Mouse (Mus musculus) embryo, embryonic 10.5 days (tissue): ENCODE results near the gene Kat14.

ENCODE experiments used
- DNase-seq: peaks from one replicate; pipeline ENCODE4 v3.0.0-alpha.2; 2015; ENCODE audit warnings: low spot score

The Kat14 gene

DNA sequence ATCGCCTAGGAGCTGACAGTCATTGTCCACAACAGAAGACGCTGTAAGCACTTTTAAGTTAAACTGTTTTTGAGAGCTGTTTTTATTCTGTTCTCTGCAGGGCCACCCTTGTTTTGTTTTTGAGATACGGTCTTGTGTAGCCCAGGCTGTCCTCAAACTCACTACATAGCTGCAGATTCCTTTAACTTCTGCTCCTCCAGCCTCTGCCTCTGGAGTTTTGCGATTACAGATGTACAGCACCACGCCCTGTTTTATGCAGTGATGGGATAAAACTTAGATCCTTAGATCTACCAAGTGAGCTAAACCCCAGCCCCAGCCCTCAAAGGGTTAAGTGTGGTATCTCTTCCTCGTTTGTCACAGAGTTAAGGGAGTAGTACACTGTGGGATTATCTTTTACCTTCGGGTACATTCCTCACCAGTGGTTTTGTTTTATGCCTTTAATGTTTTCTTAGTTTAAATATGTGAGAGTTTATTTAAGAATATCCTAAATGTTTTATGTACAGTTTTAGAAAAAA lies 13.9 kb downstream of the Kat14 start:
- DNase-seq: no peak

DNA sequence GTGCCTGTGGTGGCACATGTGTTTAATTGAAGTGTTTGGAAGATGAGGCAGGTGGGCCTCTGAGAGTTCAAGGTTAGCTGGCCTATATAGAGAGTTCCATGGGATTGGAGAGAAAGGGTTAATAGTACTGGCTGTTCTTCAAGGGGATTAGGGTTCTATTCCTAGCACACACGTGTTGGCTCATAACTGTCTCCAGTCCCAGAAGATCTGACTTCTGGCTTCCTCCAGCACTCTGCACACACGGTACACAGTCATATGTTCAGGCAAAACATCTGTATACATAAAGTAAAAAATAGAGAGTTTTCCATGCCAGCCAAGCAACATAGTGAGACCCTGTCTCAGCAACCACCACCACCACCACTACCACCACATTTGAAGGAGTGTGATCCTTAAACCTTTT lies 17.5 kb downstream of the Kat14 start:
- DNase-seq: no peak

DNA sequence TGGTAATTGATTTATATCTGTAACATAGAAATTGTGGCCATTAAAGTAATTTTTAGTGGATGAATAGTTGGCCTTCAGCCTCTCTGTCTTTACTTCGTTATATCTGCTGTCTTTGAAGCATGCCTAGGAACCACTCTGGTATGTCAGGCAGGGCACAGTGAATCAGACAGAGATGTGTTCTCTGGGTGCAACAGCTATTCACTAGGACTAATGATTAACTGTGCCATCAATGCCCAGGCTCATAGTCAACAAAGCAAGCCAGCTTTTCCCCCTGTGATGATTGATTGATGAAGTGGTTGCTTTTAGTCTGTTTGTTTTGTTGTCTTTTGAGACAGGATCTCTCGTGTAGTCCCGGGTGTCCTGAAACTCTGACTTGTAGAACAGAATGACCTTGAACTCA lies 19.6 kb downstream of the Kat14 start:
- no peak for DNase-seq

DNA sequence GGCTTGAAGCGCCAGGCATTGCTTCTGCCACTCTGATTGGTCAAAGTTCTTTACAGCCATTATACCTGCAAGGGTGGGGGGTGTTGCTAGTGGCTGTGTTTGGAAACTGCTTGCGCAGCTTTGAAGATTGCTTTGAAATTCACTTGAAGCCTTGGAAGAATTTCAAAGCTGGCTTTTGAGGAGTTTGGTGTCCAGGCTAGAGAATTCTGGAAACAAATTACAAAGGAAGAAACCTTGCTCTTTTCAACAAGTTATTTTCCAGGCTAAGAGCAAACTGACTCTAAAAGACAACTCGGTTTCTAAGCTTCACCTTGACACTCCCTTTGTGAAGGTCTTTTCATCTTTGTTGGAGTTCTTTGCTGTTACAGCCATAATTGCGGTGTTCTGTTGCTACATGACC lies 30.7 kb downstream of the Kat14 start:
- no peak for DNase-seq

DNA sequence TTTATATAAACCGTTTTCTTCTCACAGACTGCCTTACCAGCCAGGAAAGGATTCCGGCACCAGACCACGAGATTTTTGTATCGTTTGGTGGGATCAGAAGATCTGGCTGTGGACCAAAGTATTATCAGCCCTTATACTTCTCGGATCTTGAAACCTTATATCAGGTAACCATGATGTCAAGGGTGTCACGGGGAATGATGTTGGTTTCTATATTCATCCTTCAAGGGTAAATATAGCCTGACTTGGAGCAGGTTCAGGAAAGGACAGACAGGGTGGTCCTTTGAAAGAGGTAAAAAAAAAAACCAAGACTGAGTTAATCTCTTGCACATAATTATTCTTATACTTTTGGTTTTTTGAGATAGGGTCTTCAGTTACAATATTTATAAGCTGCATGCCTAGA lies 31.9 kb downstream of the Kat14 start:
- DNase-seq: no peak

DNA sequence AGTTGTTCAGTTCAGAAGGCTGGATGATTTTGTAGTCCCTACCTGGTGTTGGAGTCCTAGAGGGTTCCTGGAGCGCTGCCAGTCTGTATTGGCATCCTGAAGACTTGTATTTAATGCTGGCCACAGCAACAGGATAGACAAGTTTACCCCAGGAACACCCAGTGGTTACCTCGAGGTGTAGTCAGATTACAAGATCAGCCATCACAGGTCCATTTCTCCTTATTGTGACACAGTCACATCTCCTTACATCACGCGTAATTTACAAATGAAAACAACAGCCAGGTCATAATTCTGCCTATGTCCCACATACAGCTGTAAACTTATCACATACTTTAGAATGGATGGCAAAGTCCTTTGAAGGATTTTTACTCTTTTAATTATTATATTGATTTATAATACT lies 40.3 kb downstream of the Kat14 start:
- DNase-seq: no peak

DNA sequence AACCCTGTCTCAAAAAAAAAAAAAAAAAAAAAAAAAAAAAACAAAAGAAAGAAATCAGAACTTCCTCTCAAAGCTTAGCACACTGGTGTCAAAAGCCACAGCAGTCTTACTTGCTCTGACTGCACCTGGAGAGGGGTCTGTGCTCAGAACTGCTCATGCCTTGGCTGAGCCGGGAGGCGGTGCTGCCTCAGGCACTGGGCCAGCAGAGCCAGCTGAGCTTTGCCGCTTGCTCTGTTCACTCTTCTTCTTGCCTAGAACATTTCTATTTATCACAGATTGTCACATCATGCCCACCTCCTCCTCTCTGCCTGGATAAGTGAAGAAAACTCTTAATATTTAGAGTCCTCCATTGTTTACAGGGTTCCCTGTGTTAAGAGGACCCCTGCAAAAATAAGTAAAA lies 41.8 kb downstream of the Kat14 start:
- DNase-seq: no peak

- no peak for DNase-seq
Measured at GRCm38 (mm10) chr2:144414646-144415045, 45.9 kb downstream of the Kat14 start.

DNA sequence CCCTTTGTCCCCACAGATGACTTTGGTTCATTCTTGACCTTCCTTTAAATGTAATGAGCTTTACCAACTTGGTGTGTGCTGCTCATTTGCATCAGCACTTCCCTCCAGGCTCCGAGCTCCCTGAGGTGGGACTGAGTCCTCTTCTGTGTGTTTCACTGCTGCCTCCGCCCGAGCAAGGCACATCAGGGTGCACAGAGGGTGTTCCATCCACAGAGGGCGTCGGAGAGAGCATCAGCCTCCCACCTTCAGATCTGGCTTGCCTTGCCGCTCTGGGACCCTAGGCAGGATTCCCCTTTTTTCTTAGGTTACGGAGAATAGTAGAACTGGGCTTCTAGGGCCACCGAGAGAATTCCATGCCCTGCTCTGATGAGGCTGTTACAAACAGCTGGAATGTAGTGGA lies 48.1 kb downstream of the Kat14 start:
- DNase-seq: no peak

GRCm38 (mm10) chr2:144418062-144418461 lies 49.3 kb downstream of the Kat14 start:
- no peak for DNase-seq

- no peak for DNase-seq
Measured at GRCm38 (mm10) chr2:144422094-144422675, 53.4 kb downstream of the Kat14 start.

DNA sequence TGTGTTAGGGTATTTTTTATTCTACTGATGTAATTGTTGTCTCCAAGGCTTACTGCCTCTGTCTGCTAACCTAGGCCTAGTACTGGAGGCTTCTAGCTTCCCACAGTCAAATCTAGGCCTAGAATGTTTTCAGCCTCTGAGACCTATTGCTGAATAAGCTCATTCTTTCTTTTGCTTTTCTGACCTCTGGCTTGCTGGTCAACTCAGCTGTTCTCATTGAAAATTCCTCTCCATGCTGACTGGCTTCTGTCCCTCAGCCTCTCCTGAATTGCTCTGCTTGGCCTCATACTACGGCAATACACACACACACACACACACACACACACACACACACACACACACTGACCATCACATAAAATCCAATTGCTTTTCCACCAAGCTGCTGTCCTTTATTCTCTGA lies 57.0 kb downstream of the Kat14 start:
- DNase-seq: no peak

DNA sequence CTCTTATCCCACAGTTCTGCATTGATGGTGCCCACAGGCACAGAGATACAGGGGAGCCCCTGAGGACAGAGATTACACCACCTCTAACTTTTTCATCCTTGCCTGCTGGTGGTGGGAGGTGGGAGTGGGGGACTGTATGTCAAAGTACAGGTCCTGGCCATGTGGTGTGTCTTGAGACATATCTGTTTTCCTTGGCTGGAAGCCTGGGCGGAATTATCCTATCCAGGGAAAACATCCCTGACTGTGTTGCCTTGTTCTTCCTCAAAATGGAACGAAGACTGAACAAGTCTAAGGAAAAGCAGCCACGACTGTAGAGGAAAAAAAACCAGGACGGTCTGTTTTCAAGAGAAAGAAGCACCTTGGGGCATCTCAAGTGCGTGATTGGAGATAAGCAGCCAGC lies 59.1 kb downstream of the Kat14 start:
- no peak for DNase-seq

DNA sequence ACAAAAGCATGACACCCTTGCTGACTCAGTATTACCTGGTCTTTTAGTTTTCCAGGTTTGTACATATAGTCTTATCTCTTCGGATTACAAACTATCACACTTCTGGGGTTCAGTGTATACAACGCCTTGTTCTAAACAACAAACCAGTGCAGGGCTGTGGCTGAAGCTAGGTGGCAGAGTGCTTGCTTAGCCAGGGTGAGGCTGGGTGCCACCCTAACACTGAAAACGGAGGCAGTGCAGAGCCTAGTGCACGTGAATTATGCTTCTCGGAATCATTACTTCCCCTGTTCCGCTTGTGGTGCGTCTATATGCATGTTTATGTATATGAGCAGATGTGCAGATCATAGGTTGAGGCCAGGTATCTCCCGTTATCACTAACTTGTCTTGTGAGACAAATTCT lies 59.9 kb downstream of the Kat14 start:
- no peak for DNase-seq

DNA sequence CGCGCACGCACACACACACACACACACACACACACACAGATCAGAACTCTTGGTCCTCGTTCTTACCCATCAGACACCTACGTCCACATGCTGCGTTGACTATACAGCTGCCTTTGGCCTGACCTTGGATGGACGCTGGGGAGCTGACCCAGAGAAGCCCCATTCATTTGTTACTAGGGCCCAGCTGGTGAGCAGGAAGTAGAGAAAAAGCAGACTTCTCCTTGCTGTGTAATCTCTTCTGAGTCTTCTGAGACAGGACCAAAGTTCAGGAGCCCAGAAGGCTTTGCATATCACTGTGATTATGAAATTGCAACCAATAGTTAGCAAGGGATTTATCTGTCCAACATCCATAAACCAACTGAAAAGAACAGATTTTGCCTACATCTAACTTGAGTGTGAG lies 60.4 kb downstream of the Kat14 start:
- DNase-seq: no peak

- no peak for DNase-seq
Measured at GRCm38 (mm10) chr2:144431286-144431825, 62.6 kb downstream of the Kat14 start.

DNA sequence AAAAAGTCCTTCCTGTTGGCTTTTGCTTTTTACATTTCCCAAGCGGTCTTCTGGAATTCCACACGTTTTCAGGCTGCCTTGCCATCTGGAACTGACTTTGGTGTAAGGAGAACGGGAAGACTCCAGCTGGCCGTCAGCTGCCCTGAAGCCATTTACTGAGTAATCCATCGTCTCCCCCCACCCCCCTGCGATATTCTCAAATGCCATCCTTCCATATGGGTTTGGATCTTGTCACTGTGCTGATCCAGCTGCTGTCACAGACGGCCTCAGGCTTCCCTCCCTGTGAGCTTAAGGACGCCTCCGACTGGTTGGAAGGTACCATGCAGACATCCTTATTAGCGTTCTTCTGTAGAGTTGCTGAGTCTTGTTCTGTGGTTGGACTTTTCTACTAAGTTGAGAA lies 66.9 kb downstream of the Kat14 start:
- no peak for DNase-seq

DNA sequence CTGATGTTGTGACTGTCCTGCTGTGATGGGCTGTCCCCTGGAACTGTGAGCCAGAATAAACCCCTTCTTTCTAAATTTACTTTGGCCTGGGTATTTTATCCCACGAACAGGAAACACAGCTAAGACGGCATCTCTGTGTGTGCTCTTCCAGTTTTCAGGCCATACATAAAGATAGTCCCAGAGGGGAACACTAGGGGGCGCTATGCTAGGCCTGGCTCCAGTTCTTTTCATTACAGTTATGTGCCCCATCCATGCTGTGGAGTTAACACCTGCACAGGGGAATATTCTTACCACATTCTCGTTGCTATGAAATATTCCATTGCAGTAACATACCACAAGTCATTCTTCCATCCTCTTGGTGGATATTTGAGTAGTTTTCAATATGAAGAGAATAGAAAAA lies 69.6 kb downstream of the Kat14 start:
- no peak for DNase-seq

DNA sequence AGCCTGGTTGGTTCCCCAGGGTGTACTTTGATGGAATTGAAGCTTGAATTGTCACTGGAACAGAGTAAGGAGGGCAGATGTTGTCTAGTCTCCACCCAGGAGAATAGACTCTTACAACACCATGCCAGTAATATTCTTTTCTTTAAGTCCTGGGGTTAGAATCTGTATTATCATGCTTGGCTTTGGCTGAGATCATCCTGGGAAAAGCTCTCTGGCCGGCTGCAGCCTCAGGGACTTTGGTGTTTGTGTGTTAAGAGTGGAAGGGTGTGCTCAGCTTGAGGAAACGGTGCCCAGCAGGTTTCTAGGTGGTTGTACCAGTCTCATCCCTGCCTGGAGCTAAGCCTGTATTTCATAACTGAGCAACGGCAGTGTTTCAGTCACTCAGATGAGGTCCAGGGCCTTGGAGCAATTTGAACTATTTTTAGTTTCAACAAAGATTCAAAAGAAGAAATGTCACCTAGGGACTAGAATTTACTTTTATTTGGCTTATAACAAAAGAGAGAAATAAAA lies 70.5 kb downstream of the Kat14 start:
- no peak for DNase-seq

DNA sequence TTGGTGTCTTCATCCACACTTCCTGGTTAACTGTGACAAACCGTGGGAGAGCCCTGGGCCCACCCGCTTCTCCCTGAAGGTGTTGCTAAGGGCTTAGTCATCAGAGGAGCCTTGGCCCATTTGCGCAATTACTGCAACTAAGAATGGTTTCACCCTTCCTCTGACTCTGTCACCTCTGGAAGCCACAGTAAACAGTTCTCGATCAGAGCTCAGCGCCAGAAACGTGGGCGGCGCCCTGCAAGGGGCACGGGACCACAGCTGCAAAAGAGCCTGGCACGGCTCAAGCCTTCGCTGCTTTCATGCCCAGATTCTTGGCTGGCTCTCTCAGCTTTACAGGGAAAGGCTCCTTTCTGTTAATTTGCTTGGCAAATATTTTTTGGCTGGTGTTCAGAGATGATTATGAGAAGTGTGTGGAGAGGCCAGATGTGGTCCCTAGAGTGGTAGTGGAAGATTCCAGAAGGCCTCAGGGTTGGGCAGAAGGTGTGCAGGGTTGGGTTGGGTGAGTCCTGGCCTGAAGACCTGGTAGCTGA lies 72.7 kb downstream of the Kat14 start:
- DNase-seq: no peak

GRCm38 (mm10) chr2:144446360-144446999 lies 77.7 kb downstream of the Kat14 start:
- DNase-seq: no peak

DNA sequence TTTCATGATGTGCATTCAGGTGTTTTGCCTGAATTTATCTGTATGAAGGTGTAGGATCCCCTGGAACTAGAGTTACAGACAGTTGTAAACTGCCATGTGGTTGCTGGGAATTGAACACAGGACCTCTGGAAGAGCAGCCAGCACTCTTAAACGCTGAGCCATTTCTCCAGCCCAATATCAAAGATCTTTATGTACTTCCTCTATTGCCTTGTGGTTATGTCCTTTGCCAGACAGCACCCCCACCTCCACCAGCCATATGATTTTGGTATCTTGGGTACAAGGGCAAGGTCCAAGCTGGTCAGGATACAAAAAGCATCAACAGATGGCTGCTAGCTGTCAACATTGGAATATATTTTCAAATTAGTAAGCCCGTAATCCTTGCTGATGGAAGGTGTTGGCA lies 81.6 kb downstream of the Kat14 start:
- no peak for DNase-seq

- peak; percentile 93 for DNase-seq
Measured at GRCm38 (mm10) chr2:144452364-144453008, 83.7 kb downstream of the Kat14 start.
